Mouse (Mus musculus): ENCODE results near the gene S100a5. TPM values are rescaled to one million over a fixed set of nuclear protein-coding genes. Genes with fewer than 3 reads are reported as not detected.
A peak's percentile ranks its signal among the peaks of the same experiment; 100 is the strongest.

Gene S100a5
- polyA plus RNA-seq, 1 experiment from 2014 or later: 1.4 TPM

DNA sequence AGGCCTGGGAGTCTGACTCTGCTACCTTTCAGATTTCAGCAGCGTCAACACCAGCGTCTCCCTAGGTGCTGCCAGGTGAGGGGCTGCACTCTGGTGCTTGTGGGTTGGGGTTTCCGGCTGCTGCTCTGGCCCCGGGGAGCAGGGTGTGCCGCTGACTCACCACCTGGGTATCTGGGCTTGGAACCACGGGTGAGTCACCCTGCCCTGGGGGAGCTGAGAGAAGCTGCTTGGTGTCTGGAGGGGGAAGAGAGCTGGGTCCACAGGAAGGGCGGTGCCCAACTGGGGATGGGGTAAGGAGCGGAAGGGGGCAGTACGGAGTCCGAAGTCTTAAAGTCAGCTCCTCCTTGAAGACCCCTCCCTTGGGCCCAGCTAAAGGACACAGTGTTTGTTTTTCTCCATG is 21.4 kb upstream of the S100a5 start:
- no peak overlapping the region for H3K9ac ChIP-seq (ENCODE audit: low read depth, low read length)
- no peak for TF ChIP-seq CTCF (IDR thresholded peaks at IDR 0.05; ENCODE audit: low read depth)
- no peaks in the 10 kb centered on the region for H3K4me1 ChIP-seq (replicated peaks; ENCODE audit: insufficient read depth, low read length)
- no peaks in the 10 kb centered on the region for H3K27me3 ChIP-seq (ENCODE audit: insufficient read depth, low read length)
- no peak overlapping the region for H3K4me2 ChIP-seq (ENCODE audit: low read length)
- DNase-seq (ENCODE audit: low spot score) (peak; percentile 19), ATAC-seq (replicated peaks; ENCODE audit: low FRiP score, low read depth) (peak; percentile 51; the same call in 1 of the 2 replicates)
- H3K4me3 ChIP-seq (replicated peaks; ENCODE audit: low read depth, low read length): no peak overlapping the region
- peak overlapping the region; percentile 71 for H3K27ac ChIP-seq
- no peaks in the 10 kb centered on the region for H3K36me3 ChIP-seq (ENCODE audit: insufficient read depth, low read length)
- WGBS: 57% methylated on average over 10 of the region's 10 CpGs
- no peaks in the 10 kb centered on the region for H3K9me3 ChIP-seq (replicated peaks; ENCODE audit: low read length)

DNA sequence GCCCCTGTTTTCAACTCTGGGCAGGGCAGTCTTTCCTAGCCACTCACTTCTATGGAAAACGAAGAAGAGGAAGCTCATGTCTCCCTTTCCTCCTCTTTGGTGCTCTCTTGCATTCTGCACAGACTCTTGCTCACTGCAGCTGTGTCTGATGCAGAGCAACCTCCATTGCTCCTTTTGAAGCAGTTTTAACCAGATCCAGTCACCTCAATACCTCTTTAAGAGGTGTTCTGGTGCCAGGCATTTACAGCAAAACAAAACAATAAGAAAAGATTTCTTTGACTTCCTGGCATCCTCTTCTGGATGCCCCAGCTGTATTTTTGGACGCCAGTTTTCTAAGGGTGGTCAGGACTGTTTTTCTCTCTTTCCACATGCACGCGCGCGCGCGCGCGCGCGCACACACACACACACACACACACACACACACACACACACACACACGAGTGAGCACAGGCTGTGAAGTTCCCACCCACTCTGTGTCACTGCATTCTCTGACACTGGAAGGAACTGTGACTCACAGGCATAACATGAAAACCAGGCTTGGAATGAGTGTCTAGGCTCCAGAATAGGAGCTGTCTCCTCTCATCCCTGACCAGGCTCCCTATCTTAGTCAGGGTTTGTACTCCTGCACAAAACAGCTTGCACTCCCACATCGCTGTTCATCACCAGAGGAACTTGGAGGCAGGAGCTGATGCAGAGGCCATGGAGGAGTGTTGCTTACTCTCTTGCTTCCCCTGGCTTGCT is 20.8 kb upstream of the S100a5 start:
- no peak overlapping the region for H3K9ac ChIP-seq (ENCODE audit: low read depth, low read length)
- 79% methylated on average over 14 of the region's 14 CpGs for WGBS
- peak; percentile 47 for DNase-seq (ENCODE audit: low spot score)

DNA sequence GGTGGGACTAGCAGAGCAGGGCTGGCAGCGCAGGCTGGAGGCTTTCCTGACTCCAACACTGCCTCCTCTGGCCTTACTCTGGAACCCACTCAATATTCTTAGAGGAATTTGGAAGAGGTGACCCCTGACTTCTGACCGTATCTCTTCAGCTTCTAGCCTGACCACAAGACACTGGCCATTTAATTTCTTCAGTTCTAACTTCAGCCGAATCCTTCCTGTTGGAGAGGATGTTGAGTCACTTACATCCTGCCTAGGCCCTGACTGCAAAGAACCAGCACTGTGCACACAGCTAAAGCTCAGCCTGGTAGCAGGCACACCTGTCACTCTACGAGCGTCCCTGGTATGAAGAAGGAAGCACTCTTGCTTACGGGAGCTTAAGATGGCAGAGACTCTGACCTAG is 18.9 kb upstream of the S100a5 start:
- no peak overlapping the region for H3K9ac ChIP-seq (ENCODE audit: low read depth, low read length)
- no peaks in the 10 kb centered on the region for H3K4me1 ChIP-seq (replicated peaks; ENCODE audit: insufficient read depth, low read length)
- TF ChIP-seq CTCF (IDR thresholded peaks at IDR 0.05; ENCODE audit: low read depth): no peak
- H3K9me3 ChIP-seq (replicated peaks; ENCODE audit: low read length): no peaks in the 10 kb centered on the region
- ATAC-seq (replicated peaks; ENCODE audit: low FRiP score, low read depth) (no peak), DNase-seq (ENCODE audit: low spot score) (peak; percentile 44)
- H3K4me3 ChIP-seq (replicated peaks; ENCODE audit: low read depth, low read length): no peak overlapping the region
- H3K27ac ChIP-seq: no peak overlapping the region; the same call in 1 of the 2 replicates
- WGBS: 71% methylated on average over 6 of the region's 6 CpGs
- H3K36me3 ChIP-seq (ENCODE audit: insufficient read depth, low read length): no peaks in the 10 kb centered on the region
- H3K4me2 ChIP-seq (ENCODE audit: low read length): no peak overlapping the region
- H3K27me3 ChIP-seq (ENCODE audit: insufficient read depth, low read length): no peaks in the 10 kb centered on the region

More for the DNA sequence above, 20.8 kb upstream of the S100a5 start:
- Histone ChIP-seq H3K27ac (peak overlapping the region; percentile 71), H3K4me2 (ENCODE audit: low read length) (no peak overlapping the region), H3K4me3 (replicated peaks; ENCODE audit: low read depth, low read length) (no peak overlapping the region), H3K9me3 (replicated peaks; ENCODE audit: low read length) (no peaks in the 10 kb centered on the region), H3K4me1 (replicated peaks; ENCODE audit: insufficient read depth, low read length) (no peaks in the 10 kb centered on the region), H3K27me3 (ENCODE audit: insufficient read depth, low read length) (no peaks in the 10 kb centered on the region), H3K36me3 (ENCODE audit: insufficient read depth, low read length) (no peaks in the 10 kb centered on the region)
- ATAC-seq (replicated peaks; ENCODE audit: low FRiP score, low read depth): peak; percentile 47; the same call in 1 of the 2 replicates
- no peak for TF ChIP-seq CTCF (IDR thresholded peaks at IDR 0.05; ENCODE audit: low read depth)

DNA sequence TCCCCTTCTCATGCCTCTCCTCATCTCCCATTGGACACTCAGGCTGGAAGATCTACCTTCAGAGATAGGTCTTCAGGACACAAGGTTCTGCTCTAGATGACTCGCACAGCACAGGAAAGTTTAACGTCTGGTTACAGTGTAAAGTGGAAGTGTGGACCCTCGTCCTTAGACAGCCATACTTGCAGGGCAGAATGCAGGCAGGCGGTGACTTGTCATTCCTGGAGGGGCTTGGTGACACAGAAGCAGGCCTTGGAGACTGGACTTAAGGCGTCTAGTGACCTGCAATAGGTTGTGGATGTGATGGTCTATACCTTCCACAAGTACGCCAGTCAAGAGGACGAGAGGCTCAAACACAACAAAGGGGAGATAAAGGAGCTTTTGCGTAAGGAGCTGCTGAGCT is 18.4 kb upstream of the S100a5 start, which contains the start of gene S100a2:
S100a2 (plus strand) TSS at position 301 of the 400 bp plus-strand sequence.
- Histone ChIP-seq H3K9ac (ENCODE audit: low read depth, low read length) (no peak within 1 kb of the TSS), H3K27ac (no peak within 1 kb of the TSS; the same call in 1 of the 2 replicates), H3K4me3 (replicated peaks; ENCODE audit: low read depth, low read length) (no peak within 1 kb of the TSS), H3K27me3 (ENCODE audit: insufficient read depth, low read length) (no peaks in the 10 kb centered on the region), H3K4me1 (replicated peaks; ENCODE audit: insufficient read depth, low read length) (no peaks in the 10 kb centered on the region), H3K4me2 (ENCODE audit: low read length) (no peak within 1 kb of the TSS), H3K9me3 (replicated peaks; ENCODE audit: low read length) (no peaks in the 10 kb centered on the region), H3K36me3 (ENCODE audit: insufficient read depth, low read length) (no peaks in the 10 kb centered on the region)
- TF ChIP-seq CTCF (IDR thresholded peaks at IDR 0.05; ENCODE audit: low read depth): no peak
- no peak for DNase-seq (ENCODE audit: low spot score)
- no peak for ATAC-seq (replicated peaks; ENCODE audit: low FRiP score, low read depth)
- WGBS: 94% methylated on average over 8 of the region's 8 CpGs

DNA sequence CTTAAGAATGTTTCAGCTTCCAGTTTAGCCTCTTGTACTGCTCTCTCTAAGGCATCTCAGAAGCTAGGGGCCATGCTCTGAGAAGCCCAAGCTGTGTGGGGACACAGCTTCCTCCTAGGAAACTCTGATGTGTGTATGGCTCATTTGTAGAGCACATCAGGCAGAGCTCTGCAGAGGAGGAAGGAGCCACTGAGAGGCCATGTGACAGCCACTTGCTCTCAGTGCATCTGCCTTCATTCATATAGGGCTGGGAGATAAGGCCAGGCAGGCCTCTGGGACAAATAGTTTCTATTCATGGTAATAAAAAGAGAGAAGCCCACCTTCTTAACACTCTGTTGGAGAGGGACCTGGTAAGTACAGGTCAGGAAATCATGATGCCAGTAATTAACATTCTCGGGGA is 13.9 kb upstream of the S100a5 start:
- Histone ChIP-seq H3K27ac (no peak overlapping the region), H3K4me1 (replicated peaks; ENCODE audit: insufficient read depth, low read length) (no peaks in the 10 kb centered on the region), H3K4me2 (ENCODE audit: low read length) (no peak overlapping the region), H3K4me3 (replicated peaks; ENCODE audit: low read depth, low read length) (no peak overlapping the region), H3K9ac (ENCODE audit: low read depth, low read length) (no peak overlapping the region), H3K27me3 (ENCODE audit: insufficient read depth, low read length) (no peaks in the 10 kb centered on the region), H3K9me3 (replicated peaks; ENCODE audit: low read length) (no peaks in the 10 kb centered on the region), H3K36me3 (ENCODE audit: insufficient read depth, low read length) (no peaks in the 10 kb centered on the region)
- WGBS: 52% methylated on average over 1 of the region's 1 CpGs
- no peak for TF ChIP-seq CTCF (IDR thresholded peaks at IDR 0.05; ENCODE audit: low read depth)
- ATAC-seq (replicated peaks; ENCODE audit: low FRiP score, low read depth) (no peak), DNase-seq (ENCODE audit: low spot score) (no peak)

DNA sequence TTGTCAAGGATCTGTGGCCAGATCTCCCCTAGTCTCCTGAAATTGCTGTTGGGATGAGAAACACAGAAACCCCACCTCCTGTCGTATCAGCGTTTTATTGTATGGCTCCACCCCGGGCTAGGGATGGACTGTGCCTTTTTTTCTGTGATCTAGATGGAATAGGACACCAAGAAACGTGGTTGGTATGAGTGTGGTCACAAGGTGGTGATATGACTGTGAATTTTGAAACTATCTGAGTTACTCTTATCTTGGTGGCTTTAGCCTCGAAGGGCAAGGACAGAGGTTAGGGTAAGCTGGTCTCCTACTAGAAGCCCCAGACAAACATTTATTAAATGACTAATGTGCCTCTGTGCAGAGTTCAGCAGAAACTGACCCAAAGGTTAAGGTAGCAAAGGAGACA is 12.8 kb upstream of the S100a5 start:
- no peak overlapping the region for H3K27ac ChIP-seq
- 61% methylated on average over 5 of the region's 5 CpGs for WGBS
- no peaks in the 10 kb centered on the region for H3K27me3 ChIP-seq (ENCODE audit: insufficient read depth, low read length)
- H3K36me3 ChIP-seq (ENCODE audit: insufficient read depth, low read length): no peaks in the 10 kb centered on the region
- H3K9me3 ChIP-seq (replicated peaks; ENCODE audit: low read length): no peaks in the 10 kb centered on the region
- DNase-seq (ENCODE audit: low spot score): no peak
- no peak overlapping the region for H3K9ac ChIP-seq (ENCODE audit: low read depth, low read length)
- no peak overlapping the region for H3K4me3 ChIP-seq (replicated peaks; ENCODE audit: low read depth, low read length)
- H3K4me2 ChIP-seq (ENCODE audit: low read length): no peak overlapping the region
- ATAC-seq (replicated peaks; ENCODE audit: low FRiP score, low read depth): no peak
- TF ChIP-seq CTCF (IDR thresholded peaks at IDR 0.05; ENCODE audit: low read depth): no peak
- no peaks in the 10 kb centered on the region for H3K4me1 ChIP-seq (replicated peaks; ENCODE audit: insufficient read depth, low read length)

Data from kidney, postnatal 0 days (tissue).